Mouse (Mus musculus) neural tube, embryonic 13.5 days (tissue): Measurements from ENCODE around the gene Tut1. TPM values are rescaled to one million over a fixed set of nuclear protein-coding genes. Genes with fewer than 3 reads are reported as not detected.

Source experiments
- ATAC-seq: fragments of 200-750 bp; cut with Nextera tagmentation; 2 replicates; pipeline ENCODE4 v1.8.0; 2017; ENCODE audit warnings: low read depth, mild to moderate bottlenecking, moderate TSS enrichment, moderate library complexity
- H3K27ac ChIP-seq: fragments of 300-500 bp; sonication (generic); replicated peaks from 2 replicates; pipeline ENCODE4 v1.5.1; 2015; ENCODE audit warnings: moderate library complexity, mild to moderate bottlenecking, inconsistent platforms
- H3K27me3 ChIP-seq: fragments of 300-500 bp; sonication (generic); 2 replicates; pipeline ENCODE4 v1.6.1; 2015; ENCODE audit warnings: mild to moderate bottlenecking, inconsistent platforms
- H3K36me3 ChIP-seq: fragments of 300-500 bp; sonication (generic); 2 replicates; pipeline ENCODE4 v1.6.1; 2015; ENCODE audit warnings: mild to moderate bottlenecking, inconsistent platforms
- H3K4me1 ChIP-seq: fragments of 300-500 bp; sonication (generic); replicated peaks from 2 replicates; pipeline ENCODE4 v1.6.1; 2015; ENCODE audit warnings: inconsistent platforms
- H3K4me2 ChIP-seq: fragments of 300-500 bp; sonication (generic); 2 replicates; pipeline ENCODE4 v1.6.1; 2015; ENCODE audit warnings: inconsistent platforms, mild to moderate bottlenecking, moderate library complexity
- H3K4me3 ChIP-seq: fragments of 300-500 bp; sonication (generic); 2 replicates; pipeline ENCODE4 v1.5.1; 2015; ENCODE audit warnings: mild to moderate bottlenecking, inconsistent platforms
- H3K9ac ChIP-seq: fragments of 300-500 bp; sonication (generic); 2 replicates; pipeline ENCODE4 v1.6.1; 2015; ENCODE audit warnings: moderate library complexity, mild to moderate bottlenecking, inconsistent platforms
- H3K9me3 ChIP-seq: fragments of 300-500 bp; sonication (generic); 2 replicates; pipeline ENCODE4 v1.6.1; 2016; ENCODE audit warnings: inconsistent platforms
- WGBS: fragments of 180-500 bp; shearing (Covaris S2); methylation state at CpG from one replicate; pipeline ENCODE4 v1.1.7; 2015; 5-methylcytosine and 5-hydroxymethylcytosine counted together
- polyA plus RNA-seq: library from polyadenylated mRNA; unstranded; fragments of >200 nt; fragmentation: Nextera tagmentation; extraction: Ambion mirVana; gene quantifications from 2 replicates; pipeline ENCODE4 v1.2.1, GENCODE M21; 2015

Tut1 gene
- polyA plus RNA-seq, 1 experiment from 2014 or later: 29.2 TPM

GRCm38 (mm10) chr19:8944750-8945149 is 8.9 kb upstream of the Tut1 start:
- Histone ChIP-seq H3K9me3 (no peaks in the 10 kb centered on the region), H3K36me3 (peaks cover 57% of the 10 kb centered on the region), H3K4me3 (peak overlapping the region; percentile 21), H3K4me2 (peak overlapping the region; percentile 77), H3K4me1 (peaks cover 44% of the 10 kb centered on the region), H3K9ac (peak overlapping the region; percentile 55), H3K27me3 (no peaks in the 10 kb centered on the region), H3K27ac (no peak overlapping the region)
- ATAC-seq: no peak
- 40% methylated on average over 5 of the region's 5 CpGs for WGBS

GRCm38 (mm10) chr19:8945251-8945650 is 8.4 kb upstream of the Tut1 start:
- Histone ChIP-seq H3K4me3 (peak overlapping the region; percentile 21; the same call in 1 of the 2 replicates), H3K4me2 (peak overlapping the region; percentile 77), H3K27ac (no peak overlapping the region), H3K9me3 (no peaks in the 10 kb centered on the region), H3K4me1 (peaks cover 42% of the 10 kb centered on the region), H3K9ac (peak overlapping the region; percentile 55; the same call in 1 of the 2 replicates), H3K36me3 (peaks cover 62% of the 10 kb centered on the region), H3K27me3 (no peaks in the 10 kb centered on the region)
- 90% methylated on average over 6 of the region's 6 CpGs for WGBS
- ATAC-seq: no peak

- Histone ChIP-seq H3K36me3 (peaks cover 79% of the 10 kb centered on the region), H3K9ac (no peak overlapping the region), H3K9me3 (no peaks in the 10 kb centered on the region), H3K4me1 (peaks cover 37% of the 10 kb centered on the region), H3K27me3 (no peaks in the 10 kb centered on the region), H3K27ac (no peak overlapping the region), H3K4me2 (no peak overlapping the region), H3K4me3 (no peak overlapping the region)
- no peak for ATAC-seq
- 94% methylated on average over 7 of the region's 7 CpGs for WGBS
Observed at GRCm38 (mm10) chr19:8946929-8947328, 6.7 kb upstream of the Tut1 start.

GRCm38 (mm10) chr19:8950190-8950589 is 3.5 kb upstream of the Tut1 start:
- H3K9ac ChIP-seq: no peak overlapping the region
- H3K4me3 ChIP-seq: no peak overlapping the region
- H3K36me3 ChIP-seq: peaks cover 77% of the 10 kb centered on the region
- no peaks in the 10 kb centered on the region for H3K27me3 ChIP-seq
- H3K4me1 ChIP-seq: peaks cover 37% of the 10 kb centered on the region
- no peak overlapping the region for H3K4me2 ChIP-seq
- H3K9me3 ChIP-seq: no peaks in the 10 kb centered on the region
- H3K27ac ChIP-seq: no peak overlapping the region
- no peak for ATAC-seq
- WGBS: 97% methylated on average over 5 of the region's 5 CpGs

- H3K4me3 ChIP-seq: peak overlapping the region; percentile 82; the same call in 1 of the 2 replicates
- peaks cover 45% of the 10 kb centered on the region for H3K4me1 ChIP-seq
- peak overlapping the region; percentile 77 for H3K9ac ChIP-seq
- 82% methylated on average over 9 of the region's 9 CpGs for WGBS
- H3K9me3 ChIP-seq: no peaks in the 10 kb centered on the region
- H3K27me3 ChIP-seq: no peaks in the 10 kb centered on the region
- H3K36me3 ChIP-seq: peaks cover 76% of the 10 kb centered on the region
- H3K4me2 ChIP-seq: no peak overlapping the region
- H3K27ac ChIP-seq: peak overlapping the region; percentile 94
- no peak for ATAC-seq
Observed at GRCm38 (mm10) chr19:8952241-8952640, 1.4 kb upstream of the Tut1 start.

- WGBS: 7% methylated on average over 9 of the region's 9 CpGs
- Histone ChIP-seq H3K27ac (peak overlapping the region; percentile 94), H3K9ac (peak overlapping the region; percentile 83), H3K4me2 (peak overlapping the region; percentile 91), H3K4me1 (peaks cover 45% of the 10 kb centered on the region), H3K36me3 (peaks cover 72% of the 10 kb centered on the region), H3K4me3 (peak overlapping the region; percentile 82), H3K27me3 (no peaks in the 10 kb centered on the region), H3K9me3 (no peaks in the 10 kb centered on the region)
- ATAC-seq: 0 out of 2 replicates have a peak, but pooled peaks have one; percentile 2
Observed at GRCm38 (mm10) chr19:8954171-8954570, 524 bp downstream of the Tut1 start.

GRCm38 (mm10) chr19:8962256-8962655 is 8.6 kb downstream of the Tut1 start:
- no peak overlapping the region for H3K4me3 ChIP-seq
- ATAC-seq: no peak
- no peaks in the 10 kb centered on the region for H3K9me3 ChIP-seq
- 0 out of 2 replicates have a peak overlapping the region, but pooled peaks have one; percentile 13 for H3K9ac ChIP-seq
- H3K4me1 ChIP-seq: peaks cover 10% of the 10 kb centered on the region
- H3K27ac ChIP-seq: no peak overlapping the region
- H3K27me3 ChIP-seq: no peaks in the 10 kb centered on the region
- 92% methylated on average over 2 of the region's 2 CpGs for WGBS
- no peak overlapping the region for H3K4me2 ChIP-seq
- peaks cover 85% of the 10 kb centered on the region for H3K36me3 ChIP-seq

- Histone ChIP-seq H3K9ac (0 out of 2 replicates have a peak overlapping the region, but pooled peaks have one; percentile 8), H3K4me1 (peaks cover 30% of the 10 kb centered on the region), H3K36me3 (peaks cover 73% of the 10 kb centered on the region), H3K4me2 (no peak overlapping the region), H3K9me3 (no peaks in the 10 kb centered on the region), H3K27ac (no peak overlapping the region), H3K27me3 (no peaks in the 10 kb centered on the region), H3K4me3 (no peak overlapping the region)
- 88% methylated on average over 11 of the region's 11 CpGs for WGBS
- no peak for ATAC-seq
Observed at GRCm38 (mm10) chr19:8965075-8965474, 11.4 kb downstream of the Tut1 start.

- peak overlapping the region; percentile 72 for H3K9ac ChIP-seq
- H3K27me3 ChIP-seq: no peaks in the 10 kb centered on the region
- peak overlapping the region; percentile 87 for H3K27ac ChIP-seq
- 79% methylated on average over 8 of the region's 8 CpGs for WGBS
- H3K9me3 ChIP-seq: no peaks in the 10 kb centered on the region
- ATAC-seq: no peak
- peaks cover 30% of the 10 kb centered on the region for H3K4me1 ChIP-seq
- peak overlapping the region; percentile 94 for H3K4me2 ChIP-seq
- peak overlapping the region; percentile 84 for H3K4me3 ChIP-seq
- peaks cover 73% of the 10 kb centered on the region for H3K36me3 ChIP-seq
Observed at GRCm38 (mm10) chr19:8965771-8966170, 12.1 kb downstream of the Tut1 start.

GRCm38 (mm10) chr19:8966198-8966589 is 12.5 kb downstream of the Tut1 start:
- Histone ChIP-seq H3K9ac (peak overlapping the region; percentile 72), H3K27ac (peak overlapping the region; percentile 87), H3K9me3 (no peaks in the 10 kb centered on the region), H3K36me3 (peaks cover 73% of the 10 kb centered on the region), H3K27me3 (no peaks in the 10 kb centered on the region), H3K4me2 (peak overlapping the region; percentile 94), H3K4me1 (peaks cover 30% of the 10 kb centered on the region), H3K4me3 (peak overlapping the region; percentile 84)
- 49% methylated on average over 5 of the region's 5 CpGs for WGBS
- no peak; the same call in 1 of the 2 replicates for ATAC-seq

- H3K27ac ChIP-seq: peak within 1 kb of the TSS; percentile 87
- H3K9me3 ChIP-seq: no peaks in the 10 kb centered on the region
- peaks cover 73% of the 10 kb centered on the region for H3K36me3 ChIP-seq
- peaks cover 30% of the 10 kb centered on the region for H3K4me1 ChIP-seq
- peak within 1 kb of the TSS; percentile 90 for H3K9ac ChIP-seq
- peak within 1 kb of the TSS; percentile 84 for H3K4me3 ChIP-seq
- peak; percentile 98 for ATAC-seq
- WGBS: under 1% methylated on average over 52 of the region's 52 CpGs
- H3K4me2 ChIP-seq: peak within 1 kb of the TSS; percentile 94
- H3K27me3 ChIP-seq: no peaks in the 10 kb centered on the region
Observed at GRCm38 (mm10) chr19:8966590-8967372, 13.1 kb downstream of the Tut1 start, which contains the start of gene Eef1g. Gene Eef1g, plus strand, starts transcription at chr19:8967041.

GRCm38 (mm10) chr19:8967373-8967743 is 13.7 kb downstream of the Tut1 start:
- peak overlapping the region; percentile 94 for H3K4me2 ChIP-seq
- peak overlapping the region; percentile 84 for H3K27ac ChIP-seq
- H3K9ac ChIP-seq: peak overlapping the region; percentile 90
- under 1% methylated on average over 8 of the region's 8 CpGs for WGBS
- peaks cover 73% of the 10 kb centered on the region for H3K36me3 ChIP-seq
- ATAC-seq: peak; percentile 15
- peaks cover 30% of the 10 kb centered on the region for H3K4me1 ChIP-seq
- no peaks in the 10 kb centered on the region for H3K27me3 ChIP-seq
- H3K9me3 ChIP-seq: no peaks in the 10 kb centered on the region
- H3K4me3 ChIP-seq: peak overlapping the region; percentile 84
